Mouse (Mus musculus): ENCODE data around the gene Iqch.
A peak's percentile ranks its signal among the peaks of the same experiment; 100 is the strongest.

Gene Iqch

GRCm38 (mm10) chr9:63602043-63602939, at the start of gene Iqch, which contains the start of gene Aagab:
Gene Iqch (minus strand): TSS chr9:63602493.
Gene Aagab (plus strand): TSS chr9:63602660.
- DNase-seq (ENCODE audit: low read depth), result peak; percentile 98

GRCm38 (mm10) chr9:63651594-63651993, 49.3 kb upstream of the Iqch start:
- DNase-seq (ENCODE audit: low read depth), result no peak

- DNase-seq (ENCODE audit: low read depth), result no peak
These were observed 48.6 kb upstream of the Iqch start for GRCm38 (mm10) chr9:63650905-63651304.

GRCm38 (mm10) chr9:63649841-63650545, 47.7 kb upstream of the Iqch start:
- DNase-seq (ENCODE audit: low read depth), result peak; percentile 54

GRCm38 (mm10) chr9:63648520-63648918, 46.2 kb upstream of the Iqch start:
- DNase-seq (ENCODE audit: low read depth), result no peak

GRCm38 (mm10) chr9:63647581-63648519, 45.6 kb upstream of the Iqch start:
- no peak for DNase-seq (ENCODE audit: low read depth)

- no peak for DNase-seq (ENCODE audit: low read depth)
These were observed 42.8 kb upstream of the Iqch start for GRCm38 (mm10) chr9:63645084-63645483.

GRCm38 (mm10) chr9:63644011-63644410, 41.7 kb upstream of the Iqch start:
- DNase-seq (ENCODE audit: low read depth), result no peak

GRCm38 (mm10) chr9:63641983-63642646, 39.8 kb upstream of the Iqch start:
- DNase-seq (ENCODE audit: low read depth), result no peak

- no peak for DNase-seq (ENCODE audit: low read depth)
These were observed 33.8 kb upstream of the Iqch start for GRCm38 (mm10) chr9:63636113-63636512.

- no peak for DNase-seq (ENCODE audit: low read depth)
These were observed 31.0 kb upstream of the Iqch start for GRCm38 (mm10) chr9:63633334-63633733.

GRCm38 (mm10) chr9:63632924-63633323, 30.6 kb upstream of the Iqch start:
- no peak for DNase-seq (ENCODE audit: low read depth)

- DNase-seq (ENCODE audit: low read depth), result no peak
These were observed 29.8 kb upstream of the Iqch start for GRCm38 (mm10) chr9:63632045-63632444.

GRCm38 (mm10) chr9:63625090-63625756, 22.9 kb upstream of the Iqch start:
- DNase-seq (ENCODE audit: low read depth), result no peak

GRCm38 (mm10) chr9:63623895-63624569, 21.7 kb upstream of the Iqch start:
- no peak for DNase-seq (ENCODE audit: low read depth)

- no peak for DNase-seq (ENCODE audit: low read depth)
These were observed 15.7 kb upstream of the Iqch start for GRCm38 (mm10) chr9:63617967-63618366.

- DNase-seq (ENCODE audit: low read depth), result no peak
These were observed 12.0 kb upstream of the Iqch start for GRCm38 (mm10) chr9:63614018-63614985.

GRCm38 (mm10) chr9:63613569-63613968, 11.3 kb upstream of the Iqch start:
- DNase-seq (ENCODE audit: low read depth), result no peak

All from induced T-regulatory cell, adult 2 months (primary cell).